Mouse (Mus musculus) layer of hippocampus, postnatal 14 days (tissue): ENCODE measurements around the gene Rpl39. TPM values are rescaled to one million over a fixed set of nuclear protein-coding genes. Genes with fewer than 3 reads are reported as not detected.

ENCODE experiments used
- DNase-seq, 2 experiments: peaks; one replicate each; pipeline ENCODE4 v3.0.0; 2021 to 2022; ENCODE audit warnings: low spot score in 2 of 2, mixed read lengths in 1 of 2
- total RNA-seq, 2 experiments: library from RNA; stranded (reverse); gene quantifications; 2 replicates each; pipeline ENCODE4 v1.2.3; 2021

Gene Rpl39
- total RNA-seq, 2 experiments from 2014 or later = 319 to 320 TPM

DNA sequence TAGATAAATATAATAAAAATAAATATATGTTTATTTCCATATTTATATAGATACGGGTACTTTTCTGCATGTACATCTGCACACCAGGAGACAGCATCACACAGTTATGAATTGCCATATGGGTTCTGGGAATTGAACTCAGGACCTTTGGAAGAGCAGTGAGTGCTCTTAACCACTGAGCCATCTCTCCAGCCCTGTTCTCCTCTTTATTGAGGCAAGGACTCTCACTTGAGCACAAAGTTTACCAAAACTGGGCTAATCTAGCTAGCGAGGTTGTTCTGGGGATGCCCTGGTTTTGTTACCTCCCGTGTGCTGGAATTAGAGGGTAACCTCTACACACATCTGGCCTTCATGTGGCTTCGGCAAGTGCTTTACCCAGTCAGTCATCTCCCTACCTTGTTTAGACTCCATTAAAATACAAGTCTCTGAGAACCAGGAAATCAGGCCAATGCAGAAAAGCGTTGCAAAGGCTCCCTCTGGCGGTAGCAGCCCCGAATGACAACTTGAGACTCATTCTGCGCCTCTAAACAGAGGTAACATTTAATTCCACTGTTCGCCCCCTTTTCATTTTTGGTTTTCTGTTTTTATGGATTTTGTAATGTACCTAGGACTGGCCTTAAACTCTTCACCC is 10.8 kb downstream of the Rpl39 start:
- peak; percentile 39 to 57 for DNase-seq

GRCm38 (mm10) chrX:37068766-37069165 is 16.4 kb downstream of the Rpl39 start:
- DNase-seq = no peak

DNA sequence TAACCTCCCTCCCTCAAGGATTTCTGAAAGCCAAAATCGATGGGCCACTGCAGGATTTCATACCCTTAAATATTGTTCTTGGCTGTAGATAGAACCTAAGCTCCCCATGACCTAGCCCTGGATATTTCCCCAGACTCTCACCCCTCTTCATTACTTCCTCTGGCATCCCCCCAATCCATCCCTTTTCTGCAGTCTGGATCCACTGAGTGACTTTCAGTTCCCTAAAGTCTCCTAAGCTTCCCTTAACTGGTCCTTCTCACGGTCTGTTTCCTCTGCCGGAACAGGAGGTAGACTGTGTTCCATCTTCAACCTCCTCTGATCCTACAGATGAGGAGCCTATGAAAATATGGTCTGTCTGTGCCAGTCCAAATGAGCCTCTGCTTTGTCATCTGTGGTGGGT is 17.9 kb downstream of the Rpl39 start:
- no peak for DNase-seq

- DNase-seq = no peak
These were observed 21.3 kb downstream of the Rpl39 start for GRCm38 (mm10) chrX:37063902-37064301.

DNA sequence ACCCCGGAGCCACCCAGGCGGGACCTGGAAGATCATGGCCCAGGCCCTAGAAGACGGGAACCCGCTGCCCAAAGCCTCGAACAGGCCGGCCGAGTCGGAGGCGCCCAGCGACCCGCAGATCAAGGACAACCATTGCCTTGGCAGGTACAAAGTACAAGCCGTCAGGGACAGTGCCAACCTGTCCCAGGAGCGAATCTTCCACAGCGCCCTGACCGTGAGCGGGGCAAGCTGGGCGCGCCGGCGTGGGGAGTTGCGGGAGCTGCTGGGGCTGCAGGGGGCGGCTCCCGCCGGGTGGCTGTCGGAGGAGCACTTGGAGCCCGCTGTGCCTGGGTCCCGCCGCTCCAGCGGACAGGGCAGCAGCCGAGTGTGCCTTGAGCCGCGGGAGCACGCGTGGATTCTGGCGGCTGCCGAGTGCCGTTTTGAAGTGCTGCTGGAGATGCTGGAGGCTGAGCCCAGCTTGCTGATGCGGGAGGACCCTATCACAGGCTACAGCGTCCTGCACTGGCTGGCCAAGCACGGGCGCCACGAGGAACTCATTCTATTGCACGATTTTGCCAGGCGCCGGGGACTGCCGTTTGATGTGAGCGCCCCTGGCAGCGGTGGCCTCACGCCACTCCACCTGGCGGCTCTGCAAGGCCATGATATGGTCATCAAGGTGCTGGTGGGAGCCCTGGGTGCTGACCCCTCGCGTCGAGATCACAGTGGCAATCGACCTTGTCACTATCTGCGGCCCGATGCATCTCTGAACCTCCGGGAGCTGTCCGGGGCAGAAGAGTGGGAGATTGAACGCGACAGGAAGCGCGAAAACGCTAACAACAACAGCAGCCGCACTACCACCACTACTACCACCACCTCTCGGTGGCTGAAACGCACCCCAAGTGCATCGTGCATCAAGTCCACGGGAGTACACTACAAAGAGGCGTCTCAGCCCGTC is 36.0 kb downstream of the Rpl39 start:
- no peak for DNase-seq

DNA sequence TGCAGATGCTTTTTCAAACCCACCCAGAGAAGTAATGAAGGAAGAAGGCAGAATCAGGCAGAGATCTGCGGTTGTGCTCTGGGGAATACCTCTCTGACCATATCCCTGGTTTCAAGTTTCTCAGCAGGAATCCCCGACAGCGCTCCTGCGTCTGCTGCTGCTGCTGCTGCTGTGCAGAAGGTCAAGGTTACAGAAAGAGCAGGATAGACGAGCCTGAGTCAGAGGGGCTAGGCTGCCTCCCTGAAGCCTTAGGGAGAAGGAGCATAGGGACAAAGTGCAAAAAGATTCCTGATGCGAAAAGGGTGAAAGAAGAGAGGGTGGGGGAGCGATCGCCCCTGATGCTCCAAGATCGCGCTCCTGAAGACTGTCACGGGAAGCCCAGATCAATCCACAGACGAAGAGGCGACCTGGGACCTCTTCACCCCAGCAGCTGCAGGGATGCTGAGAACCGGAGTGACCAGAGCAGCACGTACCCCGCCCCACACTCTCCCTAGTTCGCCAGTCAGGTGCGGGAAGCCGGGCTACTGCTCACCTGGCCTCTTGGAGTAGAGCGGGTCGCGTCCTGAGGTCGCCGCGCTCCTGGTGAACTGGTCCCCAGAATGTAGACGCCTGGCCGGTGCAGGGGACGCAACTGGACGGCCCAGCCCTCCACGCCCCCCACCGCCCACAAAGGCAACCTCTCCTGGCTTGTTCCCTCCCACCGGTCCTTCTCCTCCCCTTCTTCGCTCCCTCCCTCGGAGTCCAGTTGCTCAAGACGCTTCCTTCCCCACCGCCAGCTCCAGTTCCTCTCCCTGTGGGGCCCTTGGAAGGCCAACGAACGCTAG is 36.9 kb downstream of the Rpl39 start, which contains the start of gene Sowahd:
Sowahd (plus strand) TSS at position 780 of the 824 bp plus-strand sequence.
- no peak for DNase-seq

- peak; percentile 46 to 50 for DNase-seq
These were observed 42.5 kb downstream of the Rpl39 start for GRCm38 (mm10) chrX:37042726-37043125.

Other genes with a start within 250 kb of the Rpl39 start
- gene Ube2a, start 211.5 kb downstream of the Rpl39 start, total RNA-seq = 10 to 100 TPM; 56.5 to 59.6 TPM
- 10 to 100 TPM; 30.3 to 34.9 TPM for gene C330007P06Rik, start 211.3 kb downstream of the Rpl39 start, total RNA-seq
- gene Nkrf, start 182.5 kb downstream of the Rpl39 start, total RNA-seq = 10 to 100 TPM; 27.7 to 29.5 TPM
- 10 to 100 TPM; 48.8 to 49.9 TPM for gene Sept6, start 93.6 kb downstream of the Rpl39 start, total RNA-seq
- not detected for gene Sowahd, start 36.6 kb downstream of the Rpl39 start, total RNA-seq
- 10 to 100 TPM; 19.1 to 19.3 TPM for gene Upf3b, start 24.9 kb upstream of the Rpl39 start, total RNA-seq
- gene Nkap, start 41.4 kb upstream of the Rpl39 start, total RNA-seq = 10 to 100 TPM; 13.0 to 15.5 TPM
- gene Akap14, start 83.4 kb upstream of the Rpl39 start, total RNA-seq = under 1 TPM in 1 of 2 experiments, not detected in 1; 0.18 TPM
- gene Ndufa1, start 105.8 kb upstream of the Rpl39 start, total RNA-seq = 100 to 1,000 TPM; 257 to 290 TPM
- 1 to 10 TPM; 7.4 to 8.3 TPM for gene Rnf113a1, start 105.8 kb upstream of the Rpl39 start, total RNA-seq
- gene Gm9, start 125.6 kb upstream of the Rpl39 start, total RNA-seq = not detected
- not detected for gene Rhox1, start 136.9 kb upstream of the Rpl39 start, total RNA-seq
- gene Rhox2a, start 159.6 kb upstream of the Rpl39 start, total RNA-seq = not detected
- gene Rhox3a, start 164.5 kb upstream of the Rpl39 start, total RNA-seq = not detected
- not detected for gene Rhox4a, start 179.9 kb upstream of the Rpl39 start, total RNA-seq